Mouse (Mus musculus) kidney, postnatal 4 days (tissue): ENCODE measurements around the gene Cdk9.

ENCODE experiments used
- DNase-seq, 2 experiments: peaks; one replicate each; pipeline ENCODE4 v3.0.0; 2021; ENCODE audit warnings: mixed read lengths in 2 of 2

Cdk9 gene

GRCm38 (mm10) chr2:32705018-32705417 lies 7.9 kb downstream of the Cdk9 start:
- no peak for DNase-seq

GRCm38 (mm10) chr2:32704021-32704421 lies 8.9 kb downstream of the Cdk9 start, which contains the start of gene Fpgs:
Gene Fpgs, minus strand, starts transcription at chr2:32704145.
- peak; percentile 50 to 68 for DNase-seq

- DNase-seq = no peak
Observed at GRCm38 (mm10) chr2:32703046-32703445, 9.8 kb downstream of the Cdk9 start.

GRCm38 (mm10) chr2:32700966-32701743 lies 11.7 kb downstream of the Cdk9 start:
- no peak for DNase-seq

- no peak for DNase-seq
Observed at GRCm38 (mm10) chr2:32699680-32700079, 13.2 kb downstream of the Cdk9 start.

- no peak for DNase-seq
Observed at GRCm38 (mm10) chr2:32694691-32695090, 18.2 kb downstream of the Cdk9 start.

GRCm38 (mm10) chr2:32693823-32694411 lies 19.0 kb downstream of the Cdk9 start:
- peak; percentile 96 to 98 for DNase-seq

GRCm38 (mm10) chr2:32693282-32693681 lies 19.6 kb downstream of the Cdk9 start:
- peak; percentile 36 to 57 for DNase-seq

- DNase-seq = no peak
Observed at GRCm38 (mm10) chr2:32692496-32692895, 20.4 kb downstream of the Cdk9 start.

GRCm38 (mm10) chr2:32691041-32691440 lies 21.8 kb downstream of the Cdk9 start:
- DNase-seq = no peak

GRCm38 (mm10) chr2:32689420-32689819 lies 23.5 kb downstream of the Cdk9 start:
- peak; percentile 95 to 96 for DNase-seq

- no peak for DNase-seq
Observed at GRCm38 (mm10) chr2:32687562-32687961, 25.3 kb downstream of the Cdk9 start.

GRCm38 (mm10) chr2:32686640-32687039 lies 26.2 kb downstream of the Cdk9 start:
- no peak for DNase-seq

GRCm38 (mm10) chr2:32685807-32686206 lies 27.1 kb downstream of the Cdk9 start:
- DNase-seq = no peak

GRCm38 (mm10) chr2:32684681-32685428 lies 28.0 kb downstream of the Cdk9 start:
- DNase-seq = no peak

- no peak for DNase-seq
Observed at GRCm38 (mm10) chr2:32683701-32684100, 29.2 kb downstream of the Cdk9 start.

GRCm38 (mm10) chr2:32682721-32683417 lies 30.0 kb downstream of the Cdk9 start:
- DNase-seq = no peak

GRCm38 (mm10) chr2:32681754-32682153 lies 31.1 kb downstream of the Cdk9 start:
- DNase-seq = peak; percentile 46 to 58

GRCm38 (mm10) chr2:32680961-32681650 lies 31.8 kb downstream of the Cdk9 start:
- no peak for DNase-seq

- peak in 1 of 2 experiments; percentile 52 for DNase-seq
Observed at GRCm38 (mm10) chr2:32680051-32680451, 32.8 kb downstream of the Cdk9 start.

GRCm38 (mm10) chr2:32677683-32678082 lies 35.2 kb downstream of the Cdk9 start:
- no peak for DNase-seq

GRCm38 (mm10) chr2:32676821-32677220 lies 36.1 kb downstream of the Cdk9 start:
- DNase-seq = no peak
